Mouse (Mus musculus): ENCODE results near the gene Fbxl13.
"Not testable (repeated sequence)": the region's sequence is repeated elsewhere in the genome, so short reads cannot be mapped to it uniquely, and the experiment has no call there.

Fbxl13 gene

DNA sequence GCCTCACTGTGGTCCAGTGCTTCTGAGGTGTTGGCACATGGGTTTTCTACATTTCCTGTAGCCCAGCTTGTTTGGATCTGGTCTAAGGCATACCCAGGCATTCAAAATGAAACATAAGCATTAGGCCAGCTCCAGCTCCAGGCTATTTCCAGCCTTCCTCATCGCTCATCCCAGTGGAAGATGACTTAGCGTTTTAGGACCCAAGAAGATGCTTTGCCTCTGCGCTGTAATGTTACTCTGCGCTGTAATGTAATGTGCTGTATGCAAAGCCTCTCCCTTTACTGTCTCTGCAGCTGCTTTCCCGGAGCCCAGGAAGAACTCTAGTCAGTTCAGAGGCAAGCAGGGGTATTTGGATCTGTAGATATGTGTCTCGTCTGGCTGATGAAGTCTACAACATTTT is 12.6 kb upstream of the Fbxl13 start:
- in situ Hi-C loops (cut with MboI, MseI), result no loop called here

DNA sequence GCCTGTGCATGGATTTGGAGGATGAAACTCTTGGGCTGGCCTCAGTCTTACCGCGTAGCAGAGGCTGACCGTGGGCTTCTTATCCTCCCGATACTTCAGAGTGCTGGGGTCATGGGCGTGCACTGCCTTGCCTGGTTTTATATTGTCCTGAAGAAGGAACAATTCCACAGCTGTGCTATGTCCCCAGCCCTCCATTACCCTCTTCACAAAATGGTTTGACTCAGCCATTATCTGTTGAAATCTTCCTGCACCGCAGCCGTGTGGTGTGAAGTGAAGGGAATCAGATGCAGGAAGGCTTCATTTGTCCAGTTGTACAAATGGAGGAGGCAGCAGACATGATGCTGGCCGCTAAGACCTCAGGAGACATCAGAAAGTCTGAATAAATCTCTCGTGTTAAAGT is 11.5 kb upstream of the Fbxl13 start:
- in situ Hi-C loops (cut with MboI, MseI), result no loop called here

DNA sequence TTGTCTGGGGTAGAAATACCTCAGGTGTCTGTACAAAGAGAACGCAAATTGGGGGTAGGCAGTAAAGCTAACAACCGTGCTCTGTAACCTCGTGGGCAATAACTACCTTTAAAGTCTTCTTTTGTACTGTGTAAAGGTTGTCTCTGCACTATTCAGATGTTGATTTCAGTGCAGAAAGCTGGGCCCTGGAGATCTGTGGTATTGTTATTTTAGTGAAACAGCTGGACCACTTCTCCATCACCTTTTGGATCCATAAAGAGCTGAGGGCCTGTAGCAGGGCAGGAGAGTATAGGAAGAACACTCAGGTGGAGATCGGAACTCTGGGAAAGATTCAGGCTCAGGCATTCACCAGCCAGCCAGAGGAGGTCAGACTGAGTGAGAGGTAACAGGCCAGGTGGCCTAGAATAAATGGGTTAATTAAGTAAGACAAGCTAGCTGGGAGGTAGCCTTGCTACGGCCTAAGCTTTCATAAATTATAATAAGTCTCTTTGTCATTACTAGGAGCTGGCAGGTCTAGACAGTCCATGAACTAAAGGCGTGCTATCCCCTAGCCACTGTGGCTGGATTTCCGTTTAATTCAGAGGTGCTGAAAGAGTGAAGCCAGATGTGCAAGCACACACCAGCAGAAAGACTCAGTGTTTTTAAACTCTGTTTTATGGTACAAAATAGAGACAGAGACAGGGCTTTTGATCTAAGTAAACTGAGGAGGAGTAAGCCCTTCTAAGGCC is 6.6 kb upstream of the Fbxl13 start:
- in situ Hi-C loops (cut with MboI, MseI), result no loop called here

DNA sequence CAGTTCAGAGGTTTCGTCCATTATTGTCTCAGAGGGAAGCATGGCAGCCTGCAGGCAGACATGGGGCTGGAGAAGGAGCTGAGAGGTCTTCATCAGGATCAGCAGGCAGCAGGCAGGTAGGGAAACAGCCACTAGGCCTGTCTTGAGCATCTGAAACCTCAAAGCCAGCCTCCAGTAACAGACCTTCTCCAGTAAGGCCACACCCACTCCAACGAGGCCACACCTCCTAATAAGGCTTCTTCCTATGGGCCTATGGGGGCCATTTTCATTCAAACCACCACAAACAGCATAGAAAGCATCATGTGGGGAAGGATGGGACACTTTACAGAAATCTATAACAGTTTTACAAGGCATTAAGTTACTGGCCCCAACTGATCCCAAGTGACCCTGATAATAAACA is 5.3 kb upstream of the Fbxl13 start:
- in situ Hi-C loops (cut with MboI, MseI), result no loop called here

DNA sequence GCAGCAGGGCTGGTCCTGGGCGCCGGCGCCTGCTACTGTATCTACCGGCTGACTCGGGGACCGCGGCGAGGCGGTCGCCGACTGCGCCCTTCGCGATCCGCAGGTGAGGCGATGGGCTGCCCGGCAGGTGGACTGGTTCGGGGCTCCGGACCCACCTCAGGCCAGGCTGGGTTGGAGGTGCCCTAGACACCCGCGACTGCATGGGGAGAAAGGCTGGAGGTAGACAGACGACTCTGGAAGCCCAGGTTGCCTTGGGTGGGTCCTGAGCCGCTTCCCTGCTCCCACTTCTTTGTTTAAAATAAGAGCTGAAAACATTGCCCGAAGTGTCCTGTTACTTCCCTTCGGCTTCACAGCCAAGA is 678 bp upstream of the Fbxl13 start:
- in situ Hi-C loops (cut with MboI, MseI), result loop anchor here (10.0 kb wide), 1 partner anchor 221 kb away; the partner anchor contains the start of genes Ccdc146 and Fam185a

DNA sequence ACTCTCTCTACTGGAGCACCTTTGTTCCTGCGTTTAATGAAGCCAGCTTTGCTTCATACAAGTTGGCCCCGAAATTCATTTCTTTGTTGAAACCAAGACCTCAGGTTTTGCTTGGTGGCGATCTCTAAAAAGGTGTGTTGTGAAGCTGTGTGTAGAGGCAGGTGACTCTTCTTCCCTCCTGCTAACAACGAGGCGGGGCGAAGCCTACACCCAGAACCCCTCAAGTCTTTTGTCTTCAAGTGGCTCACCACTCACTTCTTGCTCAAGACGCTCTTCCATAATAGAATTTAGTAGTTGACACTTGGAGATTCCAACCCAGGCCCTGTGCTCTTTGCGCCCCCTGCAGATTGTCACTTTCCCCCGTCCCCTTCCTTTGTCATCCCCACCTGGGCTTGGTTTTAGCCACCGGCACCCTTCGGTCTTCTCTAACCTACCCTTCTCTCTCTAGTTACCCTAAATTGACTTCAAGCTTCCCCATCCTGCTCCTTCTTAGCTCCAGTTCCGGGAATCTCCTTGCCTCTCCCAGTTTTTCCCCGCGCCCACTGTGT is 469 bp downstream of the Fbxl13 start:
- in situ Hi-C loops (cut with MboI, MseI), result loop anchor here (10.0 kb wide), 1 partner anchor 220 kb away; the partner anchor contains the start of genes Ccdc146 and Fam185a

DNA sequence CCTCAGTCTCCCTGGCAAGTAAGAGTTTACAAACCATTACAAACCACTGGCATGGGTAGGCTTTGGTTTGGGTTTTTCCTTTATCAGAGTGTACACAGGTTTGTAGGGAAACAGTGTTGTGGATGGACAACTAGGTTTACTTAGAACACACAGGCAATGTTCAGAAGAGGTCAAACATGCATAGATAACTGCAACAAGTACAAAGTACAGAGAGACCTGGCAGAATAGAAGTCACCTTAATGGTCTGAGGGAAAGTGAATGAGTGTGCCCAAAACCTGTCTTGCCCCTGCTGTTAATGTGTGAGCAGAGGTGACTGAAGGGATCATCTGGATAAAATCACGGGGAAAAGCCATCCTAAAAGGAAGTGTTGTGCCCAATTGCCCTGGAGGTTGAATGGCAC is 1.8 kb downstream of the Fbxl13 start:
- in situ Hi-C loops (cut with MboI, MseI), result loop anchor here (10.0 kb wide), 1 partner anchor 219 kb away; the partner anchor contains the start of genes Ccdc146 and Fam185a

DNA sequence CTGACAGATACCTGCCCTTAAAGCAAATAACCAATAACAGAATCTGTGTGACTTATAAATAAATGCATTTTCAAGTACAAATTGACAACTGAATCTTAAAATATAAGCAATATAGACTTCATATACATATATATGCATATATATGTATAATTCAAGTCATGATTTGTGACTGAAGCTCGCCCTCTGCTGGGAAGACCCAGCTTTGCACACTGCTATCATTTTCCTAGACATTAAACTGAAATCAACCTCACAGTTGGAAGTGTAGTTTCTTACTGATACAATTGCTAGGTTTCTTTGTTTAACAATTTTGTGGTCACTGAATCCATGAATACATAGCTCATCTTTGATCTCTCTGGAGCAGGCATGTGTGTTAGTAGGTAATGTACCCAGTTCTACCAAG is 4.5 kb downstream of the Fbxl13 start:
- in situ Hi-C loops (cut with MboI, MseI), result loop anchor here (10.0 kb wide), 1 partner anchor 216 kb away; the partner anchor contains the start of genes Ccdc146 and Fam185a

DNA sequence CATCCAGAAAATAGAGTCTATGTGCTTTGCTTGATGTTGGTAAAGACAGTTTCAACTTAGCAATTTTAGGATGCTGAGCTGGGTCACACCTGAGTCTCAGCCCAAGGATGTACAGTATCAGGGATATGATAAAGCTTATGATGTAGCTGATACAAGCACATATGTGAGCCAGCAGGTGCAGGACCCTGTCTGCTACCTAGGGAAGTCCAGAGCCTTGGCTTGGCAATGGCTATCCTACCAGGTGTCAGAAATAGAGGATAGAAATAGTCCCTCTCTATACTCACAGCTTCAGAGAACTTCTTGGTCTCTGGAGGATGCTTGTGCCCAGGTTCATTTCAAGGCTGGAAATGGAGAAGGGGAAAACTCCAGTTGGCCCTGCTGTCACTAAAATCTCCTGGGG is 19.5 kb downstream of the Fbxl13 start:
- in situ Hi-C loops (cut with MboI, MseI), result no loop called here

DNA sequence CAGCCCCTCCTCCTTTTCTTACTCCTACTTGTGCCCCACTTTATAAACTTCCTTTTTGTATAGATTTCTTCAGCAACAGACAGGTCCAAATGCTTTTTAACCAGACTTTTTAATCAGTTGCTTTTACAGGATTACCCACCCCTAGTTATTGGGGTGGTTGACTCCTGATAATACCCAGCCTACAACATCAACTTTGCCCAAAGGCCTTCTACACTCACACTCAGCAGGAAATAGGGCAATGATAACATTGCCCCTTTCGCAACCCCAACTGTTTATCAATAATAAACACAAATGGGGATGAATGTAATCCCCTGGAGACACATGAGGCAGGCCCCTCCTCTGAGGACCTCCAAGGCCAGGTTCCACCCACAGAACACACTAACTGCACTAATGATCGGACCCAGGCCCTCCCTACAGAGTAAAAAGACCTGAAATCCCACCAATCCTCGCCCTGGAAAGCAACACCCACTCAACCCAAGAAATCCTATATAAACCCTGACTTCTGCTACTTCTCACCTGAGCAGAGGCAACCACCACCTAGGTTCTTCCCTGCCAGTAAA is 28.9 kb downstream of the Fbxl13 start:
- in situ Hi-C loops (cut with MboI, MseI), result loop anchor here (10.0 kb wide), 1 partner anchor 532 kb away; no protein-coding TSS in a partner anchor

DNA sequence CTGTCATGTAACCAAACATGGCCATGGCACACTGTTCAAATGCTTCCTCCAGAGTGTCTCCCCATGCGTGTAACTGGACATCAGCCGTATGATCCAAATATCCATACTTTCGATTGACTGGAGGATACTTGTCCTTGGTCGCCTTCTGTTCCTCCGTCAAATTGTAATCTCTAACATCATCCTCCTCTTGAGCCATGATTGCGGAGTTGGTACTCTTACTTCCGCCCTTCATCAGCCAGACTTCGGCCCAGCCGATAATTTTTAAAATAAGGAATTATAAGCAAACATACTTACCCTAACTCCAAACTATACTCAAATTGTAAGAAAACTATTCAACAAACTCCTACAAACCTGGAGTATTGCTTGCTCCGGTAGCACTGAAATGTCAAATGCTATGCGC is 31.1 kb downstream of the Fbxl13 start:
- in situ Hi-C loops (cut with MboI, MseI), result loop anchor here (10.0 kb wide), 1 partner anchor 529 kb away; no protein-coding TSS in a partner anchor

DNA sequence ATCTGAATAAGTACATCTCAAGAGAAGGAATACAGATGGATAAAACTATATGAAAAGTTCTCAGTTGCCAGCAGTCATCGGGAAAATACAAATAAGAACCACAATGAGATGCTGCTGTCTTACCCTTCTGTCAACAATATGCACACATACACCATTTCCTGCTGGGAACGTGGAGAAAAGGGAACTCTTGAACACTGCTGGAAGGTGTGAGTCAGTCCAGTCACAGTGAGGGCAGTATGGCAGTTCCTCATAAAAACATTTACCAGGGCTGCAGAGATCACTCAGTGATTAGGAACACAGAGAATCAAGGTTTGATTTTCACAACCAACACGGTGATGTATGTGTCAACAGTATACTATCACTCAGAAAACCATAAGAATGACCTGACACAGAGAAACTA is 34.4 kb downstream of the Fbxl13 start:
- in situ Hi-C loops (cut with MboI, MseI), result loop anchor here (10.0 kb wide), 1 partner anchor 526 kb away; no protein-coding TSS in a partner anchor

DNA sequence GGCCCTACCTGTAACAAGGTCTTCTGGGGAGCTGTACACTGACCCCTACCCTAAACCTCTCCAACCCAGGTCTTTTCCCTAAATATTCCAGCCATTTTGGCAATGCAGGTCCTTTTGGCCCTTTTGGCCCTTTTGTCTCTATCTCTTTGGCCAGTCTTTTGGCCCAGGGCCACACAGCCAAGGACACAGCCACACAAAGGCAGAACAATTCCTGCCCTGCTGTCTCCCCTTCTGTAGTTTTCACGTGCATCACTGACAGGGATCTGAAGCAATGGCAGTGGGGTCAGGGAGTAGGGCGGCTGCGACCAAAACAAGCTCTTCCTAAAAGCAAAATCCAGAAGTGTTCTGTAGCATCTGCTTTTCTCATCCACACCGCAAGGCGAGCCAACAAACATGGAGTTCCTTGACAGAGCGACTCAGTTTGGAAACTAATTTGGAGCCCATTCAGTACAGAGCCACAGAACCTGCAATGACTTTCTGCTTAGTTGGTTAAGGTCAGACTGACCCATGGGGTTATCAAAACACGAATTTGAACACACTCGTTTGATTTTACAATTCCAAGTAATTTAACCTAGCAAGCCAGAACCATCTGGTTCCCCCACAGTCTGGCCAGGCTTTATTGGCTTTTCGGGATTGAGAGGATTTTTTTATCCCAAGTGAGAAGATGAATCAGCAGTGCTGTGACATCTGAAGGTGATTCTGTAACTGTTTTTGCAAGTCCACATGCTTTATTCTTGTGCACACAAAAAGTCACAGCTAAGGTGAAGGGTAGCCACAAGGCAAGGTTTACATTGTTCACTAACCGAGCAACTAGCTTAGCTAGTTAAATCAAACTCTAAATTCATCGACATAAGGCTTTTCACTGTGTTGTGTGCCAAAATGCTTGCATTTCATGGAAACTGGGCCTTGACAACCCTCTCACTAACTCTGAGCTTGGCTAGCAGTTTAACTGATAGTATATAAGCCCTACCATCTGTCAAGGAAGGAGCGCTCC is 36.8 kb downstream of the Fbxl13 start:
- in situ Hi-C loops (cut with MboI, MseI), result no loop called here

DNA sequence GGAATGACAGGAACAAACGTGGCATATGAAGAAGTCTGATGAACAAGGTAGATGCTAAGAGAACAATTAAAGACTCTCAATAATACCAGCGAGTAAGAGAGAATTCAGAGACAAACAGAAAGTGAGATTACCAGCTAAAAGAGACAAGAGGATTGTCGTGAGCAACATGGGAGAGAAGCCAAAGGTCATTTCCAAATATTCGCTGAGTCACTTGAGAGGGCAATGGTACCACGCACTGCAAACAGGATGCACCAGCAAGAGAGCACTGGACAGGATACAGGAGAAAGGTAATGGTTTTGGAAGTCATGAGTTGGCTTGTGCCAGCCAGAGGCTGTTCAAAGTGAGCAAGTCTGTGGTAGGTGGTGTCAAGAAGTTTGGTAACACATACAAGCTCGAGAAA is 39.5 kb downstream of the Fbxl13 start:
- in situ Hi-C loops (cut with MboI, MseI), result no loop called here

DNA sequence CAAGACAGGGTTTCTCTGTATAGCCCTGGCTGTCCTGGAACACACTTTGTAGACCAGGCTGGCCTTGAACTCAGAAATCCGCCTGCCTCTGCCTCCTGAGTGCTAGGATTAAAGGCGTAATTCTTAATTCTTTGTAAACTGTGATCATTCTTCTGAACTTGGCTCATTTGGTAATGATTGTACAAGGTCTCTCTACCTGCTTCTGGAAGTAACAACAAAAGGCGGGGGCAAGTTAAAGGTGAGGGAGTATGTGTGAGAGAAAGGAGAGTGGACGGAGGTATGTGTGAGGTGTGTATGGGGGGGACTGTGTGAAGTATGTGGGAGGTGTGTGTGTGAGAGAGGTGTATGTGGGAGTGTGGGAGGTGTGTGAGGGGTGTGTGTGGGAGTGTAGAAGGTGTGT is 45.5 kb downstream of the Fbxl13 start:
- in situ Hi-C loops (cut with MboI, MseI), result no loop called here

DNA sequence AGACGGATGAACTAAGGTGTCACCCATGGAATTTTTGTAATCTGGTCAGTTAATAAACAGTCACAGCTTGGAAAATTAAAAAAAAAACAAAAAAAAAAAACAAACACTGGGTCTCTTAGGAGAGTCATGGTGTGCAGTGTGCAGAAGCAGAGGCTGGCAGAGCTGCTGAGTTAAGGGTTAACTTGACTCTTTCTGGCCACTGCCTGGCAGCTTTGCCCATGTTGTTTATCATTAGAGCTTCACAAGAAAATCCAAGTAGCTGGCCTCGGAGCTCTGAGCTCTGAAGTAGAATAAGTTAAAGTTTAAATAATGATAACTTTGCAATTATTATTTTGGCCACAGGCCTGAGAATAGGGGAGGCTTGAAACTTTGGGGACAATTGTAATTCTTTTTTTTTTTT is 45.9 kb downstream of the Fbxl13 start:
- in situ Hi-C loops (cut with MboI, MseI), result not testable (repeated sequence)

DNA sequence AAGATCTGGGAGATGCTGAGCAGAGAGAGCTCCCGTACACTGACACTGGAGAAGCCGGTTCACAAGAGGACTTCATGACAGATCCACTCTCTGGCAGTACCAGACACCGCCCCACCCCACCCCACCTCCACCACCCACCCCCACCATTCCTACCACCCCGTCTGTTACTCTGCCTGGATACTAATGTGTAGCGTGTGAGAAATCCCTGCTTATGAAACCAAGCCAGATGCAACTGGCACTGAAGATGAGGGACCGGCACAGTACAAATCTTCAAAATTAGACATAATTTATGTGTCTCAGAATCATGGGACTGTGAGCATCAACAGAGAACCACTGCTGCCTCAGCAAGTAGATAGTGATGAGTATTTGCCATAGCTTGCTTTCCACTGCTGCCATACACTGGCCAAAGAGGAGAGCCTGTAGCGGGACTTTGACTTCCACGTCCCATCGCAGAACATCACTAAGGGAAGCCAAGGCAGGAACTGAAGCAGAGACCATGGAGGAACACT is 52.2 kb downstream of the Fbxl13 start:
- in situ Hi-C loops (cut with MboI, MseI), result loop anchor here (5.0 kb wide), 1 partner anchor 326 kb away; no protein-coding TSS in a partner anchor

DNA sequence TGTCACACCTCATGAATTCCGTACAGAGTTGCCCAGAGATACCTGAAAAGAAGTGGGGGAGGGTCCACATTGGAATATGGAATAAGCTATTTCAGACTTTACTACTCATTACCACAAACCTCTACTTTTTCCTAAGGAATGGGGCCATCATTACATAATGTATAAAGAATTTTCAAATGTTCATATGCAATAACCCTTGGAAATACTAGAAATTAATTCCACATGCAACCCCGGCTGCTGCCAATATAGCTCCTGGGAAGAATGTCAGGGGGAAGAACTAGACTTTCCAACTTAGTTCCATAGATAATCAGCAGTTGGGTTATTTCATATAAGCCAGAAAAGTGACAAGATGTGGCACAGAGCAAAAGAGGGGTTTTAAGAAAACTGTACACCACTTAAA is 53.3 kb downstream of the Fbxl13 start:
- in situ Hi-C loops (cut with MboI, MseI), result loop anchor here (5.0 kb wide), 1 partner anchor 325 kb away; no protein-coding TSS in a partner anchor

DNA sequence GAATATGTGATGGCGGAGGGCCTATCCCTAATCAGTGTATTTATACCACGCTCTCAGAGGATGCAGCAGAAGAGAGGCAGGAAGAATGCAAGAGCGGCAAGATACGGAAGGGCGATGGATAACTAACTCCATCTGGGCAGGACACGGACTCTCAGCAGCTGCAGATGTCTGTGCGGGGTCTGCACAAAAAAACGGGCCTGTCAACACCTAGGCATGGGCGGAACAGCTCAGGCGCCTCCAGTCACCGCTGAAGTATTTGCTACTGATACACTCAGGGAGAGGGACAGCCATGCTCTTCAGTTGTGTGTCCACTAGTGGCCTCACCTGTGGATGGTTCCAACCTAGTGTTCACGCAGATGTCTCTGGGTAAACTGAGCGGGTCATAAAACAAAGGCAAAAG is 57.2 kb downstream of the Fbxl13 start:
- in situ Hi-C loops (cut with MboI, MseI), result no loop called here

DNA sequence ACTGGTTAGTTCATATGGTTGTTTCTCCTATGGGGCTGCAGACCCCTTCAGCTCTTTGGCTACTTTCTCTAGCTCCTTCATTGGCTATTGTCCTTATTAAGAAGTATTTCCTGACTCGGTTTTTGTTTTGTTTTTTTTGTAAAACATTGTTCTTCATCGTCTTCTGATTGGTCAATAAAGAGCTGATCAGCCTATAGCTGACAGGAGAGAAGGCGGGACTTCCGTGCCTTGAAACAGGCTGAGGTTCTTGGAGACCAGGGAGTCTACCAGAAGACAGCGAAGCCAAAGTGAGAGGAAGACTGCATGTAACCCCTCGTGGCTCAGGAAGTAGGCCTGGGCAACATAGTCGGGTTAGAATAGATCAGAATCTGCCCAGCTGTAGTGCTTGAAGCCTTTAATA is 57.8 kb downstream of the Fbxl13 start:
- in situ Hi-C loops (cut with MboI, MseI), result no loop called here

DNA sequence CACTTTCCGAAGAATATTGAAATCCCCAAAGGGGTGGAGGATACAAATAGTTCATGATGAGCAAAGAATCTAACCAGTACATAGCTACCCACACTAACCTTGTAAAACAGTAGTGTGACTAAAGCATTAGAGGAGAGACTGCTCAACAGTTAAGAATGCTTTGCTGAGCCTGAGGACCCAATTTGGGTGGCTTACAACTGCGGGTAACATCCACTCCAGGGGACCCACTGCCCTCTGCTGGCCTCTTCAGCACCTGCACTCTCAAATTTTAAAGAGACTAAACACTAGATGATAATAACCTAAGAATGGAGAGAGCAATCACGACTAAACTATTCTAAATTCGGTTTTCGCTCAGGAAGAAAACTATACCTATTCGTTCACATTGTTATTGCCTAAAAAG is 58.7 kb downstream of the Fbxl13 start:
- in situ Hi-C loops (cut with MboI, MseI), result no loop called here

Measured in T-helper 1 cell (primary cell).